Mouse (Mus musculus): ENCODE measurements around the gene Zcchc7. TPM values are rescaled to one million over a fixed set of nuclear protein-coding genes. Genes with fewer than 3 reads are reported as not detected.
"Not testable (repeated sequence)": the region's sequence is repeated elsewhere in the genome, so short reads cannot be mapped to it uniquely, and the experiment has no call there.

The Zcchc7 gene
- polyA plus RNA-seq, 1 experiment from 2014 or later = 58.9 TPM

DNA sequence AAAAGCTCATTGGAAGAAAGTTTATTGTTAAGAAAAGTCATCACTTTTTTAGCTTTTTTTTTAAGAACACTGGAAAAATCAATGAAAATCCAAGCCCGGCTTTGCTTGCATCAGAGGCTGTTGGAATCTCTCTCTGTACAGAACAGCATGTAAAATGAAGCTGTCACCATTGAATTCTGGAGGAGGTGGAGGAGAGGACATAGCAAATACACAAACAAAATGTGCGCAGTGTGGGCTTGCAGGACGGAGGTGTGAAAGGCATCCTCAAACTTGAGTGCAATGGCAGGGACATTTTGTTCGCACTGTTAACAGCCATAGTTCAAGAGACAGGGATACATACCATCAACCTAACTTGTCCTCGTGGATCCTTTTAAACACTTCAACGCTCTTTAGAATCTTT, 176.1 kb downstream of the Zcchc7 start:
- H3K9me3 ChIP-seq (ENCODE audit: control insufficient read depth, low read depth, low read length) = no peaks in the 10 kb centered on the region
- no peak overlapping the region for H3K4me2 ChIP-seq (replicated peaks; ENCODE audit: low read depth, low read length)
- H3K4me1 ChIP-seq (ENCODE audit: control insufficient read depth, insufficient read depth, low read length) = no peaks in the 10 kb centered on the region
- 85% methylated on average over 6 of the region's 6 CpGs for WGBS
- H3K36me3 ChIP-seq (ENCODE audit: control insufficient read depth, insufficient read depth, low read length) = peaks cover 34% of the 10 kb centered on the region
- no peaks in the 10 kb centered on the region for H3K27me3 ChIP-seq (ENCODE audit: control insufficient read depth, insufficient read depth, low read length)
- no peak overlapping the region for H3K4me3 ChIP-seq (ENCODE audit: low read depth, low read length)
- no peak for ATAC-seq (ENCODE audit: insufficient number of reproducible peaks, insufficient read depth, low FRiP score, low read depth)
- H3K27ac ChIP-seq (ENCODE audit: low read length) = no peak overlapping the region
- no peak overlapping the region for H3K9ac ChIP-seq (replicated peaks; ENCODE audit: low read depth, low read length)

DNA sequence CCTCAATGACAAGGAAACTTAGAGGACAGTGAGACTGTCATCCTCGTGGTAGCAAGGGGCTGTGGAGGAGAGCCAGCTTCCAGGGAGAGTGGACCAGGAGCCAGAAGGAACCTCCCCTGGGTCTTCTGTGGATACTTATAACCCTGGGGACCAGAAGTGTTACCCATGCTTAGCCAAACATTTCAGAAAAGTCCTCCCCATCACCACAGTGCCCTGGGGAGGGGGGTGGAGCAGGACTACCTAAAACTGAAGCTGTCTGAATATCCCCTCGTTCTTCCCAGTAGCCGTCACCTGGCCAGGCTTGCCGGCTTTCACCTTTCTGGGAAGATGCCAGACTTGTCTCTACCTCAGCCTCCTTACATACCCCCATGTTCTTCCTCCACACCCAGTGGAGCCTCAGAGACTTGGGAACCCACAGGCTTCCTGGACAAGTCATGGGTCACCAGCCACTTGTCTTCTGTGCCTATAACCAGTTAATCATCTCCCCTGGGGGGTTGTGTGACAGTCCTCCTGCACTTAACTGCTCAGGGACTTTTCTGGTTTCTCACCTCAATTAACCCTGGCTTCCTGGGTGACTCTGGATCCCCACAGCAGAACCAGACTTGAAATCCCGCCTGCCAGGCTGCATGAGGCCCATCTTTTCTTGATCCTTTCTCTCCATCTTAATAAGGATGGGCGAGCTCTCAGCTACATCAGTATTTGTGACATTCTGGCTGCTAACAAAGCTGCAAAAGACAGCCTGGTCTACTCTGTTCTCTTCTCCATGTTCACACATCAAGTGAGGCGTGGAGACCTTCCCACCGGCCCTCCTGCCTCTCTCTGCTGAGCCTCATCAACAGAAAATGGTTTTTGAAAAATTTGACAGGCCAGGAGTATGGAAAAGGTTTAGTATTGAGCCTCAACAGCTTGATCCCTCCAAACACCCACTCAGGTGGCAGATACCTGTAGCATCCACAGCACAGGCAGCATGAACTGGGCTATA, 183.0 kb downstream of the Zcchc7 start:
- H3K4me3 ChIP-seq (ENCODE audit: low read depth, low read length) = no peak overlapping the region
- H3K36me3 ChIP-seq (ENCODE audit: control insufficient read depth, insufficient read depth, low read length) = no peaks in the 10 kb centered on the region; the same call in 1 of the 2 replicates
- H3K27ac ChIP-seq (ENCODE audit: low read length) = no peak overlapping the region
- H3K9ac ChIP-seq (replicated peaks; ENCODE audit: low read depth, low read length) = no peak overlapping the region
- no peak for ATAC-seq (ENCODE audit: insufficient number of reproducible peaks, insufficient read depth, low FRiP score, low read depth)
- H3K27me3 ChIP-seq (ENCODE audit: control insufficient read depth, insufficient read depth, low read length) = no peaks in the 10 kb centered on the region
- WGBS = 75% methylated on average over 8 of the region's 8 CpGs
- no peaks in the 10 kb centered on the region for H3K4me1 ChIP-seq (ENCODE audit: control insufficient read depth, insufficient read depth, low read length)
- H3K9me3 ChIP-seq (ENCODE audit: control insufficient read depth, low read depth, low read length) = no peaks in the 10 kb centered on the region
- H3K4me2 ChIP-seq (replicated peaks; ENCODE audit: low read depth, low read length) = no peak overlapping the region

DNA sequence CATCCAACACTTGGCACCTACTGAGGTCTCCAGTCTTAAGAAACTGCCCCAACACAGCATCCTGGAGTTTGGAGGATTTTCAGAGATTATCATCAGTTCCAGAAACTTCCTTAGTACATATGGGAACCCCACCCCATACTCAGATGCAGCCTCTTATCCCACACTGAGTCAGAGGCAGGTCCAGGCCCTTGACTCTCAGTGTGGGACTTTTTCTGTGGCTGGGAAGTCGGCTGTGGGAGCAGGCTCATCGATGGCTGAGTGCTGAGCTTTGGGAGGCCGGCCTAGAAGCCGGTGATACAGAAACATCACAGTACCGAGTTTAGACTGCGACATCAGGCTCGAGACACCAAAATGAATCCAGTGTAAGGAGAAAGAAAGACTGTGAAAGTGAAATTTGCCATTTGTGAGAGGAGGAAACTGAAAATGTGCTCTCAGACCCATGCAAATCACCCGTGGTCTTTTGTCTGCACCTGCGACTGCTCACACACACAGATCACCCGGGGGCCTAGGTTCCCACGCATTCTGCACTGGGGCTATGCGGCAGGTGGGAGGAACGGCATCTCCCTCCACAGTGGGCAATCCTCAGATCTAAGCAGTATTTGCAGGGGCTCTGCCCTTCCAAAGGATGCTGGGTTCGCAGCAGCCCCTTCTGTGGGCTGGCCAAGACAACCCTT, 184.0 kb downstream of the Zcchc7 start:
- H3K9me3 ChIP-seq (ENCODE audit: control insufficient read depth, low read depth, low read length) = no peaks in the 10 kb centered on the region
- no peak for ATAC-seq (ENCODE audit: insufficient number of reproducible peaks, insufficient read depth, low FRiP score, low read depth)
- no peaks in the 10 kb centered on the region for H3K4me1 ChIP-seq (ENCODE audit: control insufficient read depth, insufficient read depth, low read length)
- no peak overlapping the region for H3K9ac ChIP-seq (replicated peaks; ENCODE audit: low read depth, low read length)
- no peak overlapping the region for H3K27ac ChIP-seq (ENCODE audit: low read length)
- H3K4me2 ChIP-seq (replicated peaks; ENCODE audit: low read depth, low read length) = no peak overlapping the region
- no peaks in the 10 kb centered on the region for H3K27me3 ChIP-seq (ENCODE audit: control insufficient read depth, insufficient read depth, low read length)
- H3K36me3 ChIP-seq (ENCODE audit: control insufficient read depth, insufficient read depth, low read length) = no peaks in the 10 kb centered on the region
- WGBS = 83% methylated on average over 14 of the region's 14 CpGs
- no peak overlapping the region for H3K4me3 ChIP-seq (ENCODE audit: low read depth, low read length)

DNA sequence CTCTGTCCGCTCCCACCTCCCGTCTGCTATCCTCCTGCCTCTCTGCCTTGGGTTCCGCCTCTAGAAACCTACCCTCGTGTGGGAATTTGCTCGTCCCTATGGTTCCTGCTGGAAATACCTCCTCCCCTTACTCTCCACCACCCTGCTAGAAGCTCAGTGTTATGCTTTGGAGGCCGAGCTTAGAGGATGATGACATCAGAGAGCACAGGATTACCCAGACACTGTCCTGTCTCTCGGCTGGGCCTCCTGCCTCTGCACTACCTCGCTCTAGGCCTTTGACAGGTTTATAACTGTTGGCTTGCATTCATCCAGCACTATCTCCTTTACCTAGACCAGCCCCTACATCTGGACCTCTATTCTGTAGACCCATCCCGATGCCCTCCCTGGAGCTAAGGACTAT, 184.6 kb downstream of the Zcchc7 start:
- Histone ChIP-seq H3K4me2 (replicated peaks; ENCODE audit: low read depth, low read length) (no peak overlapping the region), H3K27ac (ENCODE audit: low read length) (no peak overlapping the region), H3K4me3 (ENCODE audit: low read depth, low read length) (no peak overlapping the region), H3K36me3 (ENCODE audit: control insufficient read depth, insufficient read depth, low read length) (no peaks in the 10 kb centered on the region), H3K27me3 (ENCODE audit: control insufficient read depth, insufficient read depth, low read length) (no peaks in the 10 kb centered on the region), H3K9ac (replicated peaks; ENCODE audit: low read depth, low read length) (no peak overlapping the region), H3K4me1 (ENCODE audit: control insufficient read depth, insufficient read depth, low read length) (no peaks in the 10 kb centered on the region), H3K9me3 (ENCODE audit: control insufficient read depth, low read depth, low read length) (no peaks in the 10 kb centered on the region)
- 59% methylated on average over 9 of the region's 9 CpGs for WGBS
- ATAC-seq (ENCODE audit: insufficient number of reproducible peaks, insufficient read depth, low FRiP score, low read depth) = no peak

DNA sequence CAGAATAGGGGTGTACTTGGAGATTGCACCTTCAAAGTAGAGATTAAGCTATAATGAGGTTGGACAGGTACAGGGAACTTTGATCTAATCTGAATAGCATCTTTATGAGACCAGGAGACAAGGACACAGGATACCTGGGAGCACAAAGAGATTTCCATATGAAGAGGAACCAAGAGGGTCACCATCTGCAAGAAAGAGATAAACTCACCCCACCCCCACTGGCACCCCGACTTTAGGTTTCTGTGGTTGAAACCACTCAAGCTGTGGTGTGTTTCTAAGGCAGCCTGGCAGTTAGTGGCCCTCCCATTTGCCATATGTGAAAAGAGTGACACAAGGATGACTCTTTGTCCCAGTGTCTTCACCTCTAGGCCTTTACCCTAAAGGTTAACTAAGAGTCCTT, 186.6 kb downstream of the Zcchc7 start:
- WGBS = 87% methylated on average over 1 of the region's 1 CpGs
- H3K9ac ChIP-seq (replicated peaks; ENCODE audit: low read depth, low read length) = no peak overlapping the region
- H3K4me3 ChIP-seq (ENCODE audit: low read depth, low read length) = no peak overlapping the region
- H3K36me3 ChIP-seq (ENCODE audit: control insufficient read depth, insufficient read depth, low read length) = no peaks in the 10 kb centered on the region
- H3K27me3 ChIP-seq (ENCODE audit: control insufficient read depth, insufficient read depth, low read length) = no peaks in the 10 kb centered on the region
- no peaks in the 10 kb centered on the region for H3K9me3 ChIP-seq (ENCODE audit: control insufficient read depth, low read depth, low read length)
- no peaks in the 10 kb centered on the region for H3K4me1 ChIP-seq (ENCODE audit: control insufficient read depth, insufficient read depth, low read length)
- ATAC-seq (ENCODE audit: insufficient number of reproducible peaks, insufficient read depth, low FRiP score, low read depth) = no peak
- H3K27ac ChIP-seq (ENCODE audit: low read length) = no peak overlapping the region
- no peak overlapping the region for H3K4me2 ChIP-seq (replicated peaks; ENCODE audit: low read depth, low read length)

DNA sequence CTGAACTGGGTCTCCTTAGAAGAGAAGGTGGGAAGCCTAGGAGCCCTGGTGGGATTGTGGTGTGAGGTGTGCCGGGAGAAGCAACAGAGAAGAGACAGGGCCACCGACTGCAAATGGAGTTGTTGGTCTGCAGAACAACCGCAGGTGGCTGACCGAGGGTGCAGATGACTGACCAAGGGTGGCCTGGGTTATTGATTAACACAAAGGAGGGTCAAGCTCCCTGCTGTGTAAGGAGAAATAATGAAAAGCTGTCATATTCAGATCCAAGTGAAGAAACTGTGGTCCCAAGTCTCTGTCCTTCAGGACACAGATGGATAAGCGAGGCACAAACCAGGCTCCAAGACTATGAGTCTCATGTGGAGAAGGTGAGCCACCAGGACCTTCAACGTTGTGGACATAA, 187.8 kb downstream of the Zcchc7 start:
- H3K9ac ChIP-seq (replicated peaks; ENCODE audit: low read depth, low read length) = no peak overlapping the region
- no peak overlapping the region for H3K27ac ChIP-seq (ENCODE audit: low read length)
- H3K36me3 ChIP-seq (ENCODE audit: control insufficient read depth, insufficient read depth, low read length) = no peaks in the 10 kb centered on the region
- H3K4me2 ChIP-seq (replicated peaks; ENCODE audit: low read depth, low read length) = no peak overlapping the region
- H3K4me3 ChIP-seq (ENCODE audit: low read depth, low read length) = no peak overlapping the region
- 80% methylated on average over 6 of the region's 6 CpGs for WGBS
- H3K9me3 ChIP-seq (ENCODE audit: control insufficient read depth, low read depth, low read length) = no peaks in the 10 kb centered on the region
- no peaks in the 10 kb centered on the region for H3K27me3 ChIP-seq (ENCODE audit: control insufficient read depth, insufficient read depth, low read length)
- H3K4me1 ChIP-seq (ENCODE audit: control insufficient read depth, insufficient read depth, low read length) = no peaks in the 10 kb centered on the region
- no peak for ATAC-seq (ENCODE audit: insufficient number of reproducible peaks, insufficient read depth, low FRiP score, low read depth)

DNA sequence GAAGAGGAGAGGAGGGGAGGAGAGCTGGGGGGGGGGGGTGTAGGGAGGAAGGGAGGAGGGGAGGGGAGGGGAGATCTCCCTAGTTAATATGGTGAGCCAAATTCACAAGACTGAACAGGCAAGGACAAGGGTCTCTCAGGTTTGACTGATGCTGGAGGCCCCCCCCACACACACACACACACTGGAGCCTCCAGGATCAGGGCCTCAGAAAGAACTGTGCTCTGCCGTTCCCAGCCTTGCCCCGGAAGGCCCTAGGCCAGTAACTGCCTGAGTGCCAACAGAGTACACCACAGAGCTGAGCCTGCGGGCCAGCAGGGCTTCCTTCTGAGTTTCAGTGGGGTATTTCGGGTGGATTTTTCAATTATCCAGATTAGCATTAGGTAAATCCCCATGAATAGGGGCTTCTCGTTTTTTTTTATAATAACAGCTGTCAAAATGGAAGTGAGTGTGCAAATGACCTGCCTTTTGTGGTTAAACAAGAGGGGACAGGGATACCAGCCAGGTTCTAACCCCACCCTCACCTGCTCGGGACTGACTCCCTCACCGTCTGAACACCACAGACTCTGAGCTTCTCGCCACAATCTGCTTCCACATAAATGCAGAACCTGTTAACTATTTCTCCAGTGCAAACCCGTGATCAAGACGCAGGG, 188.9 kb downstream of the Zcchc7 start:
- 81% methylated on average over 10 of the region's 10 CpGs for WGBS
- H3K4me3 ChIP-seq (ENCODE audit: low read depth, low read length) = no peak overlapping the region
- H3K4me2 ChIP-seq (replicated peaks; ENCODE audit: low read depth, low read length) = no peak overlapping the region
- H3K4me1 ChIP-seq (ENCODE audit: control insufficient read depth, insufficient read depth, low read length) = no peaks in the 10 kb centered on the region
- no peak for ATAC-seq (ENCODE audit: insufficient number of reproducible peaks, insufficient read depth, low FRiP score, low read depth)
- no peak overlapping the region for H3K9ac ChIP-seq (replicated peaks; ENCODE audit: low read depth, low read length)
- H3K36me3 ChIP-seq (ENCODE audit: control insufficient read depth, insufficient read depth, low read length) = no peaks in the 10 kb centered on the region
- no peaks in the 10 kb centered on the region for H3K9me3 ChIP-seq (ENCODE audit: control insufficient read depth, low read depth, low read length)
- H3K27me3 ChIP-seq (ENCODE audit: control insufficient read depth, insufficient read depth, low read length) = no peaks in the 10 kb centered on the region
- H3K27ac ChIP-seq (ENCODE audit: low read length) = no peak overlapping the region

DNA sequence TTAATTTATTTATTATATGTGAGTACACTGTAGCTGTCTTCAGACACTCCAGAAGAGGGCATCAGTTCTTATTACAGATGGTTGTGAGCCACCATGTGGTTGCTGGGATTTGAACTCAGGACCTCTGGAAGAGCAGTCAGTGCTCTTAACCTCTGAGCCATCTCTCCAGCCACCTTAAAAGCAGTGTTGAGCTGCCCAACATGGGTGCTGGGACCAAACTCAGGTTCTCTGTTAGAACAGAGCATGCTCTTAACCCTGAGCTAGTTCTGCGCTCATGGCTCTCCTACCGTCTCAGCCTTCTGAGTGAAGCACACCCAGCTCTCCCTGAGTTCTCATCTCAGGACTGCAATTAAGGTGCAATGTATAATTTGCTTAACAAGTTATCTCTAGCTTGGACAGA, 190.4 kb downstream of the Zcchc7 start:
- not testable (repeated sequence) for H3K4me1 ChIP-seq (ENCODE audit: control insufficient read depth, insufficient read depth, low read length); H3K36me3 ChIP-seq (ENCODE audit: control insufficient read depth, insufficient read depth, low read length); H3K9me3 ChIP-seq (ENCODE audit: control insufficient read depth, low read depth, low read length); H3K9ac ChIP-seq (replicated peaks; ENCODE audit: low read depth, low read length); H3K27me3 ChIP-seq (ENCODE audit: control insufficient read depth, insufficient read depth, low read length); H3K4me2 ChIP-seq (replicated peaks; ENCODE audit: low read depth, low read length); ATAC-seq (ENCODE audit: insufficient number of reproducible peaks, insufficient read depth, low FRiP score, low read depth); H3K27ac ChIP-seq (ENCODE audit: low read length); H3K4me3 ChIP-seq (ENCODE audit: low read depth, low read length)
- 91% methylated on average over 2 of the region's 2 CpGs for WGBS
